Mouse (Mus musculus) spleen, postnatal 4 days (tissue): ENCODE data around the gene Fam184a.

Experiments
- DNase-seq, 2 experiments: peaks; one replicate each; pipeline ENCODE4 v3.0.0; 2022; ENCODE audit warnings: low spot score in 2 of 2

The Fam184a gene

DNA sequence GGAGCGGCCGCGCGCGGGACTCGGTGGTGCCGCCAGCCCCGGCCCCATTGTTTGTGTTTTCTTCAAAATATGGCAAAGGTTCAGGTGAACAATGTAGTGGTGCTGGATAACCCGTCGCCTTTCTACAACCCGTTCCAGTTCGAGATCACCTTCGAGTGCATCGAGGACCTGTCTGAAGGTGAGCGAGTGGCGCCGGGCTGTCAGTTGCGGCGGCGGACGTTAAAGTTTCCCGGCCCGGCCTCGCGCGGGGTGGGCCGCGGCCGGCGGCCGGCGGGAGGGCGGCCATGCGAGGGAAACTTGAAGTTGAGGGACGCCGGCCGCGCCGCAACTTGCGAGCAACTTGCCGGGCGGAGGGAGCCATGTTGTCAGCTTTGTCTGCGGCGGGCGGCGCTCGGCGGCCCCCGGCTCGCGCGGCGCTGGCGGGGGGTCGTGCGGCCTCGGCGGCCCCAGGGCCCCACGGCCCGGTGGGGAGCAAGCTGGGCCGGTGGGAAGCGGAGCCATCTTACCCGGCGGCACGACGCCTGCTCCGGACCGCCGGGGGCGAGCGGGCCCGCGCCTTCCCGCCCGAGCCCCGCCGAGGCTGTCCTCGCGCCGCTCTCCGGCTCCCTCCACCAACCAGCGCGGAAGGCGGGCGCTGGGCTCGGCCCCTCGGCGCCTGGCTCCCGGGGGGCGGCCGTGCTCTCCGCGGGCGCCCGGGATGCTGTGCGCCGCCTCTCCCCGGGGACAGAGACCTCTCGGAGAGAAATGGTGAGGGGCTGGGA lies 153.6 kb downstream of the Fam184a start:
- DNase-seq: peak; percentile 53 to 83

DNA sequence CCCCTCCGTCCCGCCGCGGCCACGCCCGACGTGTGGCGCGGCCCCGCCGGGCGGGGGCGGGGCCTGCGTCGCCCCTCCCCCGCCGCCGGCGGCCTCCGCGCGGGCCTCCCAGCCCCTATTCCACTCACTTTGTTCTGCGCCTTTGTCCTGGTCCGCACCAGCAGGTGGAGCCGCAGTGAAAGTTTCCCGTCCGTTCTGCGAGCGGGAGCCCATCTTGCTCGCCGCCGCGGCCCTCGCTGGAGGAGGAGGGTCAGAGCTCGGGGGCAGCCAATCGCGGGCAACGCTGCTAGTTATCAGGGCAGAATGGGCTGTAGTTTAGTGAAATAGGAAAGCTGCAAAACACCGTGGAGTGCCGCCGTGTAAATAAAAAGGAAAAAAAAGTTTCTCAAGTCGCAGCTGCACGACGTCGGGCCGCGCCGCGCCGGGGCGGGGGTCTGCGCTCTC lies 154.2 kb downstream of the Fam184a start, which contains the start of gene Asf1a:
TSS of gene Asf1a (plus strand) at position 81 of the 444 bp plus-strand sequence.
- peak; percentile 96 to 97 for DNase-seq

DNA sequence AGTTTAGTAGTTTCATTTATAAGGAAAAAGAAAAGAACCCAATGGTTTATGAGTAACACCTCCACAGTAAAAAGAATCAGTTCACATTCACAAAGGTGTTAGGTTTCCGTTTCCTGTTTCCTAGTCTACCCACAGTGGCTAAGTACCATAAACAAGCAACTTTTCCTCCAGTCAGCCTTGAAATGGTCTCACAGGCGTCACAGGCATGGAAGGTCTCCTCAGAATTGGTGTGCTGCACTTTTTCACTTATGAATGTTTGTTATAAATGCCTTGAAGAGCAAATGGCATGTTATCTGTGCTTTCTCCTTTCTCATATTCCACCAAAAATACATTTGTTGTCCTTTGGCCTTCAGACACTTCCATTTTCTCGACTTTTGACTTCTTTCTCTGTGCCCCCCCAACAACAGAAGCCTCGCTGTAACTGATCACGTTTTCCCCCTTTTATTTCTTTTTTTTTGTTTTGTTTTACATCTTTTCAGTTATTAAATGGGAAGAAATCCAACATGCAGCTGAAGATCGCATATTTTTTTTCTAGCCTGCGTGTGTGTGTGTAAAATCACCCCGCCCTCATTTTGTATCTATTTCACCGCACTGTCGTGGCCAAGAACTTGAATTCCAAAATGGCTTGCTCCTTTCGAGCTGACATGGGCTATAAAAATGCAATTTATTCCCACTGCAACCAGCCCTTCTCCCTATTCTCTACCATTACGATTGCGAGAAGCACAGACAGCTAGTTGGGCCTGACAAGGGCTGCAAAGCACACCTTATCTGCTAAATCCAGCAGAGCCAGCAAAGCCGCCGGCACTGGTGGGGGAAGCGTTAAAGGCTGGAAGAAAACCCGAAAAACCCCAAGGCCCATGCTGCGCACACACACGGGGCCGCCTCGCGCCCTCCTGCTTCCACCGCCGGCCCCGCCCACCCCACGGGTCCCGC lies 154.9 kb downstream of the Fam184a start:
- no peak for DNase-seq

DNA sequence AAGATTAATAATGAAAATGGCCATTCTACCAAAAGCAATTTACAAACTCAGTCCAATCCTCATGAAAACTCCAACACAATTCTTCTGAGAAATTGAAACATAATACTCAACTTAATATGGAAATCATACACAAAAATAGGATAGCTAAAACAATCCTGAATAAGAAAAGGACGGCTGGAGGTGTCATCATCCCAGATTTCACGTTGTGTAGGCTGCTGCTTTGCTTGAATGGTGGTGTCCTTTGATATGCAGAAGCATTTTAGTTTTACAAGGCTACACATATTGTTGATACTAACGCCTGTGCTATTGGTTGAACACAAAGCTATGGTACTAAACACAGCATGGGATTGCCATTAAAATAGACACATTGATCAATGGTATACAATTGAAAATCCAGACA lies 165.1 kb downstream of the Fam184a start:
- DNase-seq: no peak
